Mouse (Mus musculus): ENCODE results near the gene Utrn.

- TF ChIP-seq CTCF (IDR thresholded peaks at IDR 0.05; ENCODE audit: borderline replicate concordance, insufficient read depth, low read length), result no peak
- TF ChIP-seq POLR2A (IDR thresholded peaks at IDR 0.05; ENCODE audit: low read depth, low read length), result no peak
Measured at GRCm38 (mm10) chr10:12827306-12827705, 41.9 kb downstream of the Utrn start.
